Mouse (Mus musculus) gastrocnemius, adult 18-20 months (tissue): ENCODE results near the gene A730061H03Rik. TPM values are rescaled to one million over a fixed set of nuclear protein-coding genes. Genes with fewer than 3 reads are reported as not detected.

Source experiments
- total RNA-seq, 2 experiments: library from RNA; stranded (reverse); gene quantifications; 2 replicates each; pipeline ENCODE4 v1.2.3; 2021

Gene A730061H03Rik
- total RNA-seq, 2 experiments from 2014 or later = not detected

Other genes starting within 250 kb of the A730061H03Rik start
- gene Dhrs4, start 81.6 kb downstream of the A730061H03Rik start, total RNA-seq = 10 to 100 TPM; 37.1 to 46.0 TPM
- under 1 TPM; 0.26 to 0.41 TPM for gene Carmil3, start 69.8 kb downstream of the A730061H03Rik start, total RNA-seq
- not detected for gene Cpne6, start 50.0 kb downstream of the A730061H03Rik start, total RNA-seq
- gene Nrl, start 35.4 kb downstream of the A730061H03Rik start, total RNA-seq = not detected
- gene Pck2, start 20.1 kb downstream of the A730061H03Rik start, total RNA-seq = 1 to 10 TPM; 2.8 to 3.1 TPM
- 100 to 1,000 TPM; 134 to 136 TPM for gene Dcaf11, start 400 bp downstream of the A730061H03Rik start, total RNA-seq
- 100 to 1,000 TPM; 273 to 289 TPM for gene Fitm1, start 15.2 kb upstream of the A730061H03Rik start, total RNA-seq
- 10 to 100 TPM; 65.1 to 72.7 TPM for gene Psme1, start 17.7 kb upstream of the A730061H03Rik start, total RNA-seq
- 10 to 100 TPM; 38.2 to 40.5 TPM for gene Emc9, start 24.9 kb upstream of the A730061H03Rik start, total RNA-seq
- gene Psme2, start 30.7 kb upstream of the A730061H03Rik start, total RNA-seq = 10 to 100 TPM; 50.1 to 56.1 TPM
- 10 to 100 TPM; 19.0 to 19.8 TPM for gene Rnf31, start 31.3 kb upstream of the A730061H03Rik start, total RNA-seq
- 1 to 10 TPM; 2.9 to 4.8 TPM for gene Irf9, start 43.2 kb upstream of the A730061H03Rik start, total RNA-seq
- gene Rec8, start 57.6 kb upstream of the A730061H03Rik start, total RNA-seq = not detected
- 10 to 100 TPM; 72.0 to 73.8 TPM for gene Ipo4, start 75.6 kb upstream of the A730061H03Rik start, total RNA-seq
- gene Gm49378, start 77.5 kb upstream of the A730061H03Rik start, total RNA-seq = 1 to 10 TPM; 1.4 to 1.6 TPM
- 10 to 100 TPM; 15.7 to 16.4 TPM for gene Tm9sf1, start 83.4 kb upstream of the A730061H03Rik start, total RNA-seq
- under 1 TPM in 1 of 2 experiments, not detected in 1; 0.24 TPM for gene Tssk4, start 89.8 kb upstream of the A730061H03Rik start, total RNA-seq
- 10 to 100 TPM; 20.9 to 22.2 TPM for gene Mdp1, start 100.1 kb upstream of the A730061H03Rik start, total RNA-seq
- gene Gmpr2, start 111.5 kb upstream of the A730061H03Rik start, total RNA-seq = 1 to 10 TPM; 2.1 to 2.4 TPM
- gene Nedd8, start 111.7 kb upstream of the A730061H03Rik start, total RNA-seq = 100 to 1,000 TPM; 188 to 201 TPM
- gene Tinf2, start 121.4 kb upstream of the A730061H03Rik start, total RNA-seq = 10 to 100 TPM; 12.1 to 15.7 TPM
- under 1 TPM in 1 of 2 experiments, not detected in 1; 0.17 TPM for gene Tgm1, start 153.5 kb upstream of the A730061H03Rik start, total RNA-seq
- gene Rabggta, start 161.9 kb upstream of the A730061H03Rik start, total RNA-seq = 10 to 100 TPM; 10.4 to 11.5 TPM
- gene Dhrs1, start 185.3 kb upstream of the A730061H03Rik start, total RNA-seq = 10 to 100 TPM; 29.5 to 32.1 TPM
- gene Nop9, start 185.3 kb upstream of the A730061H03Rik start, total RNA-seq = 1 to 10 TPM; 9.0 to 9.4 TPM
- not detected for gene Cideb, start 198.1 kb upstream of the A730061H03Rik start, total RNA-seq
- gene Ltb4r2, start 201.0 kb upstream of the A730061H03Rik start, total RNA-seq = not detected
- gene Ltb4r1, start 205.6 kb upstream of the A730061H03Rik start, total RNA-seq = under 1 TPM; 0.16 to 0.17 TPM
- gene Adcy4, start 223.7 kb upstream of the A730061H03Rik start, total RNA-seq = 1 to 10 TPM; 3.8 to 9.1 TPM
- gene Ripk3, start 228.5 kb upstream of the A730061H03Rik start, total RNA-seq = 1 to 10 TPM; 1.6 to 2.5 TPM